Mouse (Mus musculus): ENCODE data around the gene Esyt2.

Esyt2 gene

GRCm38 (mm10) chr12:116354694-116355093, 73.7 kb downstream of the Esyt2 start:
- DNase-seq (ENCODE audit: low spot score in 2 of 2): no peak

- DNase-seq (ENCODE audit: low spot score in 2 of 2): no peak
Observed at GRCm38 (mm10) chr12:116362091-116362490, 81.1 kb downstream of the Esyt2 start.

GRCm38 (mm10) chr12:116366900-116367299, 85.9 kb downstream of the Esyt2 start:
- no peak for DNase-seq (ENCODE audit: low spot score in 2 of 2)

GRCm38 (mm10) chr12:116367346-116367745, 86.3 kb downstream of the Esyt2 start:
- no peak for DNase-seq (ENCODE audit: low spot score in 2 of 2)

- DNase-seq (ENCODE audit: low spot score in 2 of 2): no peak
Observed at GRCm38 (mm10) chr12:116368857-116369256, 87.9 kb downstream of the Esyt2 start.

- no peak for DNase-seq (ENCODE audit: low spot score in 2 of 2)
Observed at GRCm38 (mm10) chr12:116383101-116383500, 102.1 kb downstream of the Esyt2 start.

GRCm38 (mm10) chr12:116383995-116384394, 103.0 kb downstream of the Esyt2 start:
- DNase-seq (ENCODE audit: low spot score in 2 of 2): no peak

GRCm38 (mm10) chr12:116386802-116387201, 105.8 kb downstream of the Esyt2 start:
- DNase-seq (ENCODE audit: low spot score in 2 of 2): no peak

GRCm38 (mm10) chr12:116389868-116390267, 108.9 kb downstream of the Esyt2 start:
- no peak for DNase-seq (ENCODE audit: low spot score in 2 of 2)

GRCm38 (mm10) chr12:116394327-116394726, 113.3 kb downstream of the Esyt2 start:
- no peak for DNase-seq (ENCODE audit: low spot score in 2 of 2)

GRCm38 (mm10) chr12:116395312-116395711, 114.3 kb downstream of the Esyt2 start:
- no peak for DNase-seq (ENCODE audit: low spot score in 2 of 2)

- no peak for DNase-seq (ENCODE audit: low spot score in 2 of 2)
Observed at GRCm38 (mm10) chr12:116396072-116396695, 115.2 kb downstream of the Esyt2 start.

GRCm38 (mm10) chr12:116404012-116404679, 123.2 kb downstream of the Esyt2 start:
- peak; percentile 35 to 70 for DNase-seq (ENCODE audit: low spot score in 2 of 2)

GRCm38 (mm10) chr12:116405045-116405835, 124.2 kb downstream of the Esyt2 start, which contains the start of gene Ncapg2:
Gene Ncapg2 (plus strand): TSS chr12:116405402.
- DNase-seq (ENCODE audit: low spot score in 2 of 2): peak; percentile 100

GRCm38 (mm10) chr12:116405836-116406155, 124.8 kb downstream of the Esyt2 start:
- peak in 1 of 2 experiments; percentile 44 for DNase-seq (ENCODE audit: low spot score in 2 of 2)

- DNase-seq (ENCODE audit: low spot score in 2 of 2): no peak
Observed at GRCm38 (mm10) chr12:116407883-116408282, 126.9 kb downstream of the Esyt2 start.

- DNase-seq (ENCODE audit: low spot score in 2 of 2): no peak
Observed at GRCm38 (mm10) chr12:116414941-116415340, 133.9 kb downstream of the Esyt2 start.

- no peak for DNase-seq (ENCODE audit: low spot score in 2 of 2)
Observed at GRCm38 (mm10) chr12:116416514-116416913, 135.5 kb downstream of the Esyt2 start.

GRCm38 (mm10) chr12:116421656-116422055, 140.7 kb downstream of the Esyt2 start:
- DNase-seq (ENCODE audit: low spot score in 2 of 2): no peak

- no peak for DNase-seq (ENCODE audit: low spot score in 2 of 2)
Observed at GRCm38 (mm10) chr12:116425392-116425791, 144.4 kb downstream of the Esyt2 start.

- no peak for DNase-seq (ENCODE audit: low spot score in 2 of 2)
Observed at GRCm38 (mm10) chr12:116433742-116434141, 152.7 kb downstream of the Esyt2 start.

GRCm38 (mm10) chr12:116435232-116435631, 154.2 kb downstream of the Esyt2 start:
- DNase-seq (ENCODE audit: low spot score in 2 of 2): no peak

GRCm38 (mm10) chr12:116436125-116436524, 155.1 kb downstream of the Esyt2 start:
- no peak for DNase-seq (ENCODE audit: low spot score in 2 of 2)

All from spleen, postnatal 4 days (tissue).